Mouse (Mus musculus) cerebellum, adult 11-12 months (tissue): ENCODE results near the gene Ahdc1.

Experiments used
- DNase-seq: peaks from one replicate; pipeline ENCODE4 v3.0.0; 2022

The Ahdc1 gene

DNA sequence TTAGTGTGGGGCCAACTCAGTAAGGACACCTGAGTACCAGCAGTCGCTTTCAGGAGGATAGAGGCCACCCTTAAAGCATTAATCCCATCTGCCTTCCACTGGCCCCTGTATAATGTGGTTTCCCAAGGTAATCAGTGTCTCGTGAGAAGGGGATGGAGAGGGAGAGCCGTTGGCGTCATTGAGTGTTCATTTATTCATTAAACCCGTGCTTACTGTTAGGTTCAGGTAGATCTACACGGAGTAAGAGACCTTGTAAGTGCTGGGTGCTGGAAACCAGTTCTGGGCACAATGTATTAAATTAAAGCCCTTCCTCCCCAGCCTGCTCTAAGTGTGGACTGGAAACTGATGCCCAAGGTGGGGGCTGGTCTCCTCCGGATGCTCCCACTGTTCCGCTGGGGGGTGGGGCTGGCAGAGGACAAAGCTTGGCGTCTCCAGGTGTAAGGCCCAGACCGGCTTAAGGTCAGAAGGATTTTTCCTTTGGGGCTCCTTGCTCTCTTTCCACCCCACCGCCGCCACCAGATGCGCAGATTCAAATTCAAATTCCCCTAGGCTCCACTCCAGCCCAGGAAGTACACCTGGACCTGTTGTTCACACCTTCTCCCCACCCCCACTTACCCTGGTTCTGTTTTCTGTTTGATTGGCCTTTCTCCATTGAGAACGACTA, 29.3 kb downstream of the Ahdc1 start:
- no peak for DNase-seq

GRCm38 (mm10) chr4:133042244-133042643, 31.2 kb downstream of the Ahdc1 start:
- no peak for DNase-seq

GRCm38 (mm10) chr4:133042651-133043635, 31.9 kb downstream of the Ahdc1 start:
- no peak for DNase-seq

- DNase-seq, result peak; percentile 75
These were observed 33.0 kb downstream of the Ahdc1 start for GRCm38 (mm10) chr4:133043798-133044646.

GRCm38 (mm10) chr4:133044647-133045094, 33.6 kb downstream of the Ahdc1 start:
- no peak for DNase-seq

DNA sequence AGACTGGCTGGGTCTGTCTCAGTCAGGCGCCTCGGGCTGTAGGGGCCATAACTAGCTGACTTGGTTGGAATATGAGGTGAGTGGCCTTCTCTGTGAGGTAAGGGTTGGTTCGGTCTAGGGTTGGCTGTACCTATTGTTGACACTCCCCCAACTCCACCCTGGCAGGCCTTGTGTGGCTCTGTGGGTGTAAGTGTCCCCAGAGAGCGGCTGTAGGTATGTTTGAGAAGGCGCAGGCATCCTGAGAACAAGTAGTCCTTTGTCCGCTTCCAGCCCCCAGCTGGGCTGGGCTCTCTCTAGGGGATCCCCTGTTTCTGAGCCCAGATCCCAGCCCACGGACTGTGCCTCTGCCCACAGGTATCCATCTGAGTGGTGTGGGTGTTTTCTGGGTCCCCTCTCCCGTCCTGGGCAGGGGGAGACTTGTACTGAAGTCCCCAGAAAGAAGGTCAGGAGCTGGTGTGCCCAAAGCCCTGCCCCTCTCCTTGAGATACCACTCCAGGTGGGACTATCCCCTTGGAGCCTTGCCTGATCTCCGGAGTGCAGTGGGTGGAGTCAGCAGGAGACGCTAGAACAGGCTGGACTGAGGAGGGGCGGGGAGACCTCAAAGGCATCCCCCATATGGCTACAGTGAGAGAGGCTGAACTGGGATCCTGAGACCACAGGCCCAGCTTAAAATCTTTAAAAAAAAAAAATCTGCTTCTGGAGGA, 34.9 kb downstream of the Ahdc1 start:
- DNase-seq, result no peak

DNA sequence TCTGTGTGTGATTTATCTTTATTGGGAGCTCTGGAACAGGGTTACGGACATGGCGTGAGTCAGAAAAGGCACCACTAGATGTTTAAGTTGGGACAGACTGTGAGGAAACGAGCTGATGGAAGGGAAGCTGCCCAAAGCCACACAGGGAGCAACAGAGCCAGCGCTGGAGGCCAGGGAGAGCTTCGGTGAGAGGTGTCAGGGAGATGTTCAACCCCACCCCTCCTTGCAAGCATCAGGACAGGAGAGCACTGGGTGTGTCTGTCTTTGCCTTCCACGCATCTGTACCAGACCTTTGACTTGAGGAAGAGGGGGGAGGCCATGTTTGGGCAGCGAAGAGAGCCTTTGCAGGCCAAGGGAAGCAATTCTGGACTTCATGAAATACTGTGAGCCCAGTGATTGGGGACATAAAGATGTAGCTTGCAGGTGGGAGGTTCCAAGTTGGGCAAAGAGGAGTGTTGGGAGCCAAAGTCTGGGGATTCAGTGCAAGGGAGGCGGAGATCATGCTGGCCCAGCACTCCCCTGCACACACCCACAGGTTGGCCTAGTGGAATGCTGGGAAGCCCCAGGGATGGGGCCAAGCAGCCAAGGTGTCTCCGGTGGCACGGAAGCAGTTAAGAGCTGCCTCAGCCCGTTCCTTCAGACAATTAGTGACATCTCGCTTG, 35.8 kb downstream of the Ahdc1 start:
- DNase-seq, result no peak

DNA sequence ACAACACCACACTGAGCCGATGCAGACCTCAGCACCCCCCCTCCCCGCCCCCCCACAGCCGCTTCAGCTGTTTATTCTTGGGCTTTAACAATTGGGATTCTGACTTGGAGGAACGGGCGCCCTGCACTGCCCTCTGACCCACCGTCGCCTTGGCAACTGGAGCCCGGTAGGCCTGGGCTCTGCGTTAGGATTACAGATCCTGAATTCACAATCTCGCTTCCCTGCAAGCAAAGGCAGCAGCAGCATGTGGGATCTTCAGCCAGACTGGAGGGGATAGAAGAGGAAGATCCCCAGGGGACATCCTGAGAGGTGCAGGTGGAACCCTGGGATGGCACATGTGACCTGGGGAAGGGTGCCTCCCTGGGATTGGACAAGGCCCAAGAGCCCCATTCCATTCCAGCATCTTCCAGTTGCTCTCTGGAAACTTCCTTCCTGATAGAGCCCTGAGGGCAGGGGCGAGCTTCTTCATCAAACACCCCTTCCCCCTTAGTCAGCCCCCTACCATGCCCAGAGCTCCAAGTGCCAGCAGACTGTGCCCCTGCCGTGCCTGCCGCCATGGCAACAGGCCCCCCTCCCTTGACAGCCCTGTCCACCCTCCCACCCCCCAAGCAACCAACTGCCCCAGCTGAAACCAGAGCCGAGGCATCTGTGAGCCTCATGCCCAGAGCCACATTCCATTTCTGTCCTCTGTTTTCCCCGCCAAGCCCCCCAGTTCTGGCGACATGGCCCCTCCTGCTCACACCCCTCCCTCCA, 36.5 kb downstream of the Ahdc1 start:
- DNase-seq, result peak; percentile 51

DNA sequence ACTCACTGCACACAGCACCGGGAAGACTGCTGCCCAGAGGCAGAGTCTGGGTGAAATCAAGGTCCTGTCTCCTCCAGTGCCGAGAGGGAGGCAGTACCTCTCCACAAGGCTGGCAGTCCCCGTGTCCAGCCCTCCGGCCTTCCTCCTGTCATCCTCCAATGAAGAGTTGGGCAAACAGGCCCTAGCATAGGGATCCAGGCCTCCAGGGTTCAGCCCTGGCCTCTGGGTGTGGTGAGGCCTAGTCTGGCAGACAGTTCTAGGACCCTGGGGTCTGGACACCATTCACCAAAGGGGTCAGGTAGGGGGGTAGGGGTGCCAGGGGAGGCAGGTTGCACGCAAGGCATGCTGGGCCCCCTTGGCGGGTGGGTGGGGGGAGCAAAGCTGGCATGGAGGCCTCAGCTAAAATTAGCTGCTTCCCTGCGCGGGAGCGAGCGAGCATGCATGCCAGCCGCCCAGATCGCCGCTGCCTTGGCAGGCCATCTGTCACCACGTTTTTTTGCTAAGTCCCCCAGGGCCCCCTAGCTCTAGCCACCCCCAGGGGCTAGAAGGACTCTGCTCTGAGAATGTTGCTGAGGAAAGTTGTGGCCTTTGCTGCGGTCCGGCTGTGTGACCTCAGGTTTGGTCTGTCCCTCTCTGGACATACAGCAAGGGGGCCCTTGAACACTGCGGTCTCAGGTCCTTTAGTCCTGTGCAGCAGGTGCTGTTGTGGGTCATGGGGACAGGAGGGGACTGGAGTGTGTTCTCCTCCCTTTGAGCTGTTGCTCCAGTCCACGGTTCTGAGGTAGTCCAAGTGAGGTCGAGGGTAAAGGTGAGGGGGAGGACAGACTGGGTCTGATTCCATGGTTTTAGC, 38.2 kb downstream of the Ahdc1 start:
- DNase-seq, result peak; percentile 71

GRCm38 (mm10) chr4:133050196-133050836, 39.3 kb downstream of the Ahdc1 start:
- DNase-seq, result no peak

GRCm38 (mm10) chr4:133050837-133051549, 39.9 kb downstream of the Ahdc1 start:
- no peak for DNase-seq

DNA sequence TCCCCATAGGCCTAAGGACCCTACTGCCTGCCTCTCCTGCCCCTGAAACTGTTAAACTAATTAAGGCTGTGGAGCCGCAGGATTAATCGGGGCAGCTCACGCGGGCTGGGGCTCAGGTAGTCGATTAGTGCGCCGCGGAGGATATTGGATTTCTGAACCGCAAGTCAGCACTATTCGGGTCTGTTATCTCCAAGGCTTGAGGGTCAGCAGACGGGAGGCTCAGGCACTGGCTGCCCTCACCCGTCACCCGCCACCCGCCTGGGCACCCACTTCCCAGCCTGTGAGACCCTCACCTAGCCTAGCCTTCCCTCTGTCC, 40.4 kb downstream of the Ahdc1 start:
- DNase-seq, result no peak

DNA sequence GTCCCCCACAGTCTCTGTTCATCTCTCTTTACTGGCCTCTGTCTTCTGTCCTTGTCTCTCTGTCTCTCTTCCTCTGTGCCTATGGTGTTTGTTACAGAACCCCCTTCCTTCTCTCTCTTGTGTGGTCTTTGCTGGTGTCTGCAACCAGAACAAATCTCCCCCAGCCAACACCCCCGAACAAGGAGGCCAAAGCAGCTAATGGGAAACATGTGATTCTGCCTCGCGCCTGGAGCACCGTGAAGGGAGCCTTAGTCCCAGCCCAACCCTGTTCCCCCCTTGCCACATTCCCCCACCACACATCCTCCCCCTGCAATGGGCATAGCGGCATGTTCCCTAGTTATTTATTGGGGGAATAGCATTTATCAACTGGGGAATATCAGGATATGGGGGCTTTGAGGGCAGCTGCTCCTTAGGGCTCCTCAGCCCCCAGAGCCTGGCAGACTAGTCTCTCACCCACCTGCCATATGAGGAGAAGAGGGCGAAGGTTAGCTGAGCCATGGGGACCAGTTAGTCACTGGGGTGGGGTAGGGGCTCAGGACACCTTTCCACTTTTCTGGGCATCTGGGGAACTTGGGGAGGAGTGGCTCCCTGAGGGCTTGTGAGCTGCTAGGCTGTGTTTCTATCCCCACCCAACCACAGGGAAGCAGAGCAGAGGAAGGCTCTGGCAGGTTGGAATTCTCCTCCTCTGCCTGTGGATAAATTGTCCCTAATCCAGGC, 41.1 kb downstream of the Ahdc1 start:
- DNase-seq, result no peak

GRCm38 (mm10) chr4:133052995-133053572, 42.0 kb downstream of the Ahdc1 start:
- DNase-seq, result no peak

DNA sequence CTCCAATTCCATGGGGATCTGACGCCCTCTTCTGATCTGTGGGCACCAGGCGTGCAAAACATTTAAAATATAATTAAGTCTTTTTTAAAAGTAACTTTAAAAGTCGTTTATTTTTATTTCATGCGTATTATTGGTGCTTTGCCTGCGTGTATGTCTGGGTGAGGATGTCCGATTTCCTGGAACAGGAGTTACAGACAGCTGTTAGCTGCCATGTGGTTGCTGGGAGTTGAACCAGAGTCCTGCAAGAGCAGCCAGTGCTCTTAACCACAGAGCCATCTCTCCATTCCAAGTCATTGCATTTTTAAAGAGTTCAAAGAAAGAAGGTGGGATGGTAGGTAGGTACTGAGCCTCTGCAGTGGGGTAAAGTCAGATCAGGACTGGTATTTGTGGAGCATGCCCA, 43.5 kb downstream of the Ahdc1 start:
- DNase-seq, result no peak

DNA sequence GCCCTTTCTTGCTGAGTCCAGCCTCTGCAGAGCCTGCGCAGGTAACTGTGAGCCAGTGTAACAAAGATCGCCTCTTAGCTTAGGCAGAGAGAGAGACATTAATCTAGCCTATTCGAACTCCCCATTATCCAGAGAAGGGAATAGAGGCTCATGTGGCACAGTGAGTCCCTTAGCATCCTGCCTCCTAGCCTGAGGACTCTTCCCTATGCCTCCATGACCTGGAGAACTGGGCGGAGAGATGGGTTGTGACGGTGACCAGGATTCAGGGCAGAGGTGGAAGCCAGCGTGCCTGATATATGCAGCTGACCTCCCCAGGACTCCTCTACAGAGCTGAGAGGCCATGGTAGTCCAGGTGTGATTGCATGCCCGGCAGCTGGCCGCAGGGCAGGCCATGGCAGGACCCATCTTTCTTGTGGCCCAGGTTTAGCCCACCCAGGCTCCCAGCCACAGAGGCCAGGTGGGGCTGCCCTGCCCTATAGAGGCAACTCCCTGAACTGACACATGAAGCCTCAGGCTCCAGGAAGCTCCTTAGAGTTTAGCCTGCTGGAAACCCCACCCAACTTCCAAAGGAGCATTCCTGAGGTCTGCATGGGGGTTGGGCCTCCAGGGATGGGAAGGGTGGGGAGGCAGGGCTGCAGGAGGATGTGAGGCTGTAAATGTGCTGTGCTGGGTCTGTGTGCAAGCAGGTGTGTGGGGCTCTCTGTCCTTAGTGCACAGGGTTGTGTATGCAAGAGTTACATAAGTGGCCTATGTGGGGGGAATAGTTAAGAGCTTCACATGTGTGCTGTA, 44.3 kb downstream of the Ahdc1 start:
- DNase-seq, result no peak
